Mouse (Mus musculus) midbrain, postnatal 0 days (tissue): ENCODE measurements around the gene Mvb12a. TPM values are rescaled to one million over a fixed set of nuclear protein-coding genes. Genes with fewer than 3 reads are reported as not detected.

Experiments
- ATAC-seq: fragments of 200-750 bp; cut with Nextera tagmentation; 2 replicates; pipeline ENCODE4 v1.8.0; 2017; ENCODE audit warnings: moderate number of reproducible peaks, mild to moderate bottlenecking, moderate TSS enrichment, moderate library complexity; ENCODE audit not compliant: low FRiP score
- DNase-seq: peaks from one replicate; pipeline ENCODE4 v3.0.0-alpha.2; 2015; ENCODE audit warnings: low spot score
- H3K27ac ChIP-seq: fragments of 300-500 bp; sonication (generic); 2 replicates; pipeline ENCODE4 v1.5.1; 2014; ENCODE audit warnings: low read depth, mild to moderate bottlenecking, low read length, mixed read lengths
- H3K27me3 ChIP-seq: fragments of 300-500 bp; sonication (generic); 2 replicates; pipeline ENCODE4 v1.6.1; 2014; ENCODE audit warnings: low read length, control low read depth, mixed read lengths; ENCODE audit not compliant: insufficient read depth
- H3K36me3 ChIP-seq: fragments of 300-500 bp; sonication (generic); 2 replicates; pipeline ENCODE4 v1.6.1; 2014; ENCODE audit warnings: low read length, control low read depth, mixed read lengths; ENCODE audit not compliant: insufficient read depth
- H3K4me1 ChIP-seq: fragments of 300-500 bp; sonication (generic); 2 replicates; pipeline ENCODE4 v1.6.1; 2014; ENCODE audit warnings: mild to moderate bottlenecking, control low read depth, antibody characterized with exemption, low read length, mixed read lengths; ENCODE audit not compliant: insufficient read depth
- H3K4me2 ChIP-seq: fragments of 300-500 bp; sonication (generic); 2 replicates; pipeline ENCODE4 v1.6.1; 2014; ENCODE audit warnings: low read depth, mild to moderate bottlenecking, low read length, mixed read lengths; ENCODE audit not compliant: poor library complexity, severe bottlenecking
- H3K4me3 ChIP-seq: fragments of 300-500 bp; sonication (generic); 2 replicates; pipeline ENCODE4 v1.5.1; 2014; ENCODE audit warnings: low read depth, mild to moderate bottlenecking, low read length, moderate library complexity
- H3K9ac ChIP-seq: fragments of 300-500 bp; sonication (generic); replicated peaks from 2 replicates; pipeline ENCODE4 v1.6.1; 2014; ENCODE audit warnings: mild to moderate bottlenecking, low read length, moderate library complexity, mixed read lengths; ENCODE audit not compliant: poor library complexity, severe bottlenecking
- H3K9me3 ChIP-seq: fragments of 300-500 bp; sonication (generic); 2 replicates; pipeline ENCODE4 v1.6.1; 2016; ENCODE audit warnings: low read length, control low read depth
- CTCF ChIP-seq: IDR thresholded peaks from 2 replicates; pipeline ENCODE4 v1.5.1; 2016; ENCODE audit warnings: antibody characterized with exemption, mild to moderate bottlenecking
- WGBS: fragments of 180-500 bp; shearing (Covaris S2); extraction: QIAGEN DNeasy Blood & Tissue Kit; methylation state at CpG from one replicate; pipeline ENCODE4 v1.1.7; 2014; 5-methylcytosine and 5-hydroxymethylcytosine counted together
- polyA plus RNA-seq: library from polyadenylated mRNA; unstranded; fragments of >200 nt; fragmentation: Nextera tagmentation; extraction: Ambion mirVana; gene quantifications from 2 replicates; pipeline ENCODE4 v1.2.1, GENCODE M21; 2015
- total RNA-seq: library from RNA; depleted of rRNA; stranded (reverse); fragments of >200 nt; gene quantifications from 2 replicates; pipeline ENCODE4 v1.2.3, GENCODE M21; 2014

Gene Mvb12a
- total and polyA plus RNA-seq, 2 experiments from 2014 or later: 77.4 to 81.4 TPM

DNA sequence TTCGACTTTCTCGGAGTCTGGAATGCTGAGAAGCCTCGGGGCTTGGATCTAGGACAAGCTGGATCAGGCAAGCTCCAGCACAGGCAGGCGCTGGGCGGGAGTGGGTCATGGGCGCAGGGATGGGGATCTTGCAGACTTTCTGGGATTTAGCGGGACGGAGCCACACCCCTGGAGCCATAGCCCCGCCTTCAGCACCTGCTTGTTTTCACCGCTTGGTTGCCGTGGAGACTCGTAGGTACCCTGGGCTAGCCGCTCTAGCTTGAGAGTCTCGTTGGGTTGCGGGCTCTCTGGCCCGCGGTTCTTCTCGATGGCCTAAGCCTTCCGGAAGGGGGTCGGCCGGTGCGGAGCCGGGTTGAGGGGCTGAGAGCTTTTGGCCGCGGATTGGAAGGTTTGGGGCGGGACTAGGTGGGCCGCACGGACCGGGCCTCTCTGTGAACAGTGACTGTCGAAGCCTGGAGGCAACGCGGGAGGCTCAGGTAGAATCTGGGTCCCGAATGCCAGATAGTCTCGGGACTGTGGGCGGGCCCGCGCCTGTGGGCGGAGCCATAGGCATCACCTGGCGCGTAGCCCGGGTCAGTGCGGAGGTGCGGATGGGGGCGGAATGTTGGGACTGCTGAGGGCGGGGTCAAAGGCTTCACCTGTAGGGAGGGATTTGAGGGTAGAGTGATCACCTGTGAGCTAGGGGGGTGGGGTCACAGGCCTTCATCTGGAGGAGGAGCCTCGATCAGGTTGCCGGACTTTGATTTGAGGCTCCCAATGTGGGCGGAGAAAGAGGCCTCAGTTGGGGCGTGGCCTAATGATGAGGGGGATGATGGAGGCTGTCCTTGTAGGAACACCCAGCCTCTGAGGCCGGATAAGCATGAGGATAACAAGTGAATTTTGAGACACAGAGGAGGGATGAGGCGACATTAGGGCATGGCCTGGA, 26.9 kb downstream of the Mvb12a start:
- H3K4me1 ChIP-seq: peaks cover 8% of the 10 kb centered on the region; the same call in 1 of the 2 replicates

DNA sequence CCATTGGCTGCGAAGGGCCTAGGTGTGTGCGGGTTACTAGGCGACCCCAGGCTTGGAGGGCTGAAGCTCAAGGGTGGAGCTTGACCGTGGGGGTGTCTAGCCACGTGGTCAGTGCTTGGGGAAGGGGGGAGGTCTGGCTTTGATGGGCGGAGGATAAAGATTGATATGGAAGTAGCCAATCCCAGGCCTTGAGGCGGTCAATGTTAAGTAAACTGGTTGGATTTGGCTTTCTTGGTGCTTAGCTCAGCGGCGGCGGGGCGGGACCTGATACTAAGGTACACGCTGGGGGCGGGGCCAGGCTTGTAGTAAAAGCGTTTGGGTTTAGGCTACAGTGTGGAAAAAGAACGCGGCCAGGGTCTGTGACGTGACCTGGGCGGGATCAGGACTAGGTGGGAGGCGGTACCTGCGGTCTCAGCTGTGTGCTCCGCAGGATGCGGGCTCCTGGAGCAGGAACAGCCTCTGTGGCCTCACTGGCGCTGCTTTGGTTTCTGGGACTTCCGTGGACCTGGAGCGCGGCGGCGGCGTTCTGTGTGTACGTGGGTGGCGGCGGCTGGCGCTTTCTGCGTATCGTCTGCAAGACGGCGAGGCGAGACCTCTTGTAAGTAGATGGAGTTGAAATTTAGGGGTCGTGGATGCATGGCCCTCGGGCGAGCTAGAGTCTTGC, 27.7 kb downstream of the Mvb12a start:
- no peaks in the 10 kb centered on the region for H3K36me3 ChIP-seq
- under 1% methylated on average over 41 of the region's 41 CpGs for WGBS
- H3K4me2 ChIP-seq: peak overlapping the region; percentile 77
- 0 out of 2 replicates have a peak, but pooled peaks cover 4% of the 10 kb centered on the region for H3K27me3 ChIP-seq
- no peaks in the 10 kb centered on the region for H3K9me3 ChIP-seq
- ATAC-seq: peak; percentile 90
- peak overlapping the region; percentile 89 for H3K27ac ChIP-seq
- peak; percentile 22; the same call in 1 of the 2 replicates for TF ChIP-seq CTCF
- peaks cover 8% of the 10 kb centered on the region; the same call in 1 of the 2 replicates for H3K4me1 ChIP-seq
- peak overlapping the region; percentile 79 for H3K9ac ChIP-seq
- peak; percentile 99 for DNase-seq
- H3K4me3 ChIP-seq: peak overlapping the region; percentile 65

More for the DNA sequence above, 26.9 kb downstream of the Mvb12a start:
- WGBS: under 1% methylated on average over 50 of the region's 51 CpGs
- H3K36me3 ChIP-seq: no peaks in the 10 kb centered on the region
- H3K4me3 ChIP-seq: peak overlapping the region; percentile 65
- TF ChIP-seq CTCF: no peak; the same call in 1 of the 2 replicates
- peak overlapping the region; percentile 77 for H3K4me2 ChIP-seq
- no peaks in the 10 kb centered on the region for H3K9me3 ChIP-seq
- ATAC-seq: peak; percentile 79
- H3K27me3 ChIP-seq: 0 out of 2 replicates have a peak, but pooled peaks cover 4% of the 10 kb centered on the region
- peak; percentile 95 for DNase-seq
- peak overlapping the region; percentile 89 for H3K27ac ChIP-seq
- H3K9ac ChIP-seq: peak overlapping the region; percentile 79

DNA sequence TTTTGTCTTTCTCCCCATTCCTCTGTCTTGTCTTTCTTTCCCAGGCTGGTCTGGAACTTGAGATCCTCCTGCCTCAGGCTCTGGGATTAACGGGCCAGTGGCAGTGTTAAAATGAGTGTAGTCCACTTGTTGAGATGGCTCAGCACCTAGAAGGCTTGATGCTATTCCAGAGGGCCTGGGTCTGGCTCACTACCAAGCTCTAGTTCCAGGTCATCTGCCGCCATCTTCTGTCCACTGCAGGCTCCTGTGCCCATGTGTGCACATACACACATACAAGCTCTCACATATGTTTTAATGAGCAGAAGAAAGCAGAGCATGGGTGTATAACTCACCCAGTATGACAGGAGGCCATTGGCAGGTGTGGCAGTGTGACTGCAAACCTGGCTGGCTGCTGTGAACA, 29.4 kb downstream of the Mvb12a start:
- peaks cover 8% of the 10 kb centered on the region; the same call in 1 of the 2 replicates for H3K4me1 ChIP-seq
- 0 out of 2 replicates have a peak, but pooled peaks cover 4% of the 10 kb centered on the region for H3K27me3 ChIP-seq
- DNase-seq (no peak), ATAC-seq (no peak)
- no peaks in the 10 kb centered on the region for H3K9me3 ChIP-seq
- H3K27ac ChIP-seq: no peak overlapping the region; the same call in 1 of the 2 replicates
- TF ChIP-seq CTCF: 0 out of 2 replicates have a peak, but pooled peaks have one; percentile 9
- 93% methylated on average over 2 of the region's 2 CpGs for WGBS
- no peak overlapping the region for H3K9ac ChIP-seq
- H3K4me2 ChIP-seq: peak overlapping the region; percentile 77
- no peaks in the 10 kb centered on the region for H3K36me3 ChIP-seq
- H3K4me3 ChIP-seq: peak overlapping the region; percentile 65; the same call in 1 of the 2 replicates

DNA sequence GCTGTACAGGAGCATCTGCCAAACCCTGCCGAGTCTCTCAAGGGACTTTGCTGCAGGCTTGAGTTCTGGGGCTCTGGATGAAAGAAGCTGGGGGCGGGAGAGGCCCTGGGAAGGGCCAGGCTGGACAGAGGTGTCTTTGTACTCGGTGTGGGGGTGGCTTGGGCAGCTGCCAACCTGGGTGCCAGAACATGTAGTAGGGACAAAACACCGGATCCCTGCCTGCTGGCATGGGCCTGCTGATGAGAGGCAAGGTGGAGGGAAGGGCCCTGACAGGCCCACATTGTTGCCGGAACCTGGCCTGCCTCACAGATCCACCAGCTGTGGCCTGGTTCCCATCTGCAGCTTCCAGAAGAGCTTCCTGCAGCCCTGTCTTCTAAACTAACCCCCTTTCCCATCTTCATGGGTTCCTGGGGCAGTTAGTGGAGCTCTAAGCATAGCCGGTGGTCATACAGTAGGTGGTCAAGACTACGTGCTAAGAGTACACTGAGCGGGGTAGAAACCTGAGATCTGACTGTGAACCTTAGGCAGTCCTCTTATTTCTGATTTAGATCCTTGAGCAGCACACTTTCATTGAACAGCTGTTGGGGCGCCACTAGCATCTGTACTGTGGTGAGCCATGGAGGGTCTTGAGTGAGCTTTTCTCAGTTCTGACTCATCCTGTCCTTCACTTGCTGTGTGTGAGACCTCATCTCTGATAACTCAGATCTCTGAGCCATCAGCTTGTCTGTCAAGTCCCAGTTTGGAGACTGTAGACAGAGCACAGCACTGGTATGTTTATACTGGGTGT, 30.3 kb downstream of the Mvb12a start:
- no peak overlapping the region for H3K4me3 ChIP-seq
- no peaks in the 10 kb centered on the region for H3K36me3 ChIP-seq
- H3K9me3 ChIP-seq: no peaks in the 10 kb centered on the region
- H3K4me2 ChIP-seq: peak overlapping the region; percentile 29; the same call in 1 of the 2 replicates
- H3K27me3 ChIP-seq: no peaks in the 10 kb centered on the region
- no peak for ATAC-seq
- H3K9ac ChIP-seq: no peak overlapping the region
- H3K4me1 ChIP-seq: peaks cover 8% of the 10 kb centered on the region; the same call in 1 of the 2 replicates
- TF ChIP-seq CTCF: no peak
- 59% methylated on average over 9 of the region's 9 CpGs for WGBS
- peak; percentile 89 for DNase-seq
- peak overlapping the region; percentile 38; the same call in 1 of the 2 replicates for H3K27ac ChIP-seq

DNA sequence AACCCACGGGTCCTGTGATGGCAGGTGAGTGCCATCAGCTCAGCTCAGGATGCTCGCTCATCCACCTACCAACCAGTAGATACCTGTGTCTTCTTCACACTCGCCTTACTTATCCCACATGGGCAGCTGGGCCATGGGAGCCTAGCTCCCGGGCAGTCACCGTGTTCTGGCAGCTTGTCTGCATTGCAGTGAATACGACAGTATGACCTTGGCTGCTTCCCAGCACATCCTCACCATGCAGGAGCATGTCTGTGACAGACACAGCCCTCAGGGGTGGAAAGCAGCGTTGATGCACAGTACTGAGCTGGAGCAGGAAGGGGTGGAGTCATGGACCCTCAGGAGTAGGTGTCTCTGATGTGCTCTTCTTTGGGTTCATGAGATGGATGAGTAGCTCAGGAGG, 31.7 kb downstream of the Mvb12a start:
- Histone ChIP-seq H3K9me3 (no peaks in the 10 kb centered on the region), H3K36me3 (no peaks in the 10 kb centered on the region; the same call in 1 of the 2 replicates), H3K9ac (0 out of 2 replicates have a peak overlapping the region, but pooled peaks have one; percentile 33), H3K27me3 (no peaks in the 10 kb centered on the region), H3K27ac (no peak overlapping the region), H3K4me1 (peaks cover 4% of the 10 kb centered on the region; the same call in 1 of the 2 replicates), H3K4me3 (no peak overlapping the region), H3K4me2 (no peak overlapping the region)
- 86% methylated on average over 7 of the region's 7 CpGs for WGBS
- TF ChIP-seq CTCF: no peak
- ATAC-seq (no peak), DNase-seq (no peak)
